Mouse (Mus musculus): ENCODE data around the gene Ccdc40.
A peak's percentile ranks its signal among the peaks of the same experiment; 100 is the strongest.

DNA sequence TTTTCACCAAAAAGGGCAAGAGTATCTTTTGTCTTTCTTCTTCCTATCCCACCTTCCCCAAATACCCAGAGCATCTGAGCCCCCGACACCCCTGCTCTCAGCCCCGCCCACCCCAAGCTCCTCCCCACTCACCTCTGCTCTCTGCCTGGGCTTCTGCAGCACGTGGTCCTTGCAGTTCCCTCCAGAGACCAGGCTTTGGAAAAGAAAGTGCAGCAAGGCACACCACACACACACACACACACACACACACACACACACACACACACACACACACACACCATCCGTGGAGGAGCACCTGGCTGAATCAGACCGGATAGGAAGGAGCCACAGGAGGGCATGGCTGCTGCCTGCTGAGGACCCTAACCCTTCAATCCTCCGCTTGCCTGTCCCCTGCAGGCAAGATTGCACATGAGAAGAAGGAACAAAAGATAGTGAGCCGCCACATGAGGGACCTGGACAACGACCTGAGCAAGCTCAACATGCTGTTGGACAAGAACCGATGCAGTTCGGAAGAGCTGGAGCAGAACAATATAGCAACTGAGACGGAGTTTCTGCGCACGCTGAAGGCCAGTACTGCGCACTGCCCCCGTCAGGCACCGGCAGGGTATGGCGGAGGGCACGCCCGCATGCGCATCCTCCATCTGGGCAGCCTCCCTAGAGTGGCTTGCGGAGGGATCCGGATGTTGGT is 24.6 kb downstream of the Ccdc40 start:
- peak; percentile 44; the same call in 1 of the 2 replicates for TF ChIP-seq CTCF (IDR thresholded peaks at IDR 0.05; ENCODE audit: extremely low read depth, insufficient read depth, insufficient read length, insufficient replicate concordance)
- TF ChIP-seq POLR2A (IDR thresholded peaks at IDR 0.05; ENCODE audit: low read depth, low read length), result no peak
